Mouse (Mus musculus): ENCODE results near the gene Tjp1.

- TF ChIP-seq CTCF (conservative IDR thresholded peaks at IDR 0.05 in 1 of 2, IDR thresholded peaks at IDR 0.05 in 1 of 2; ENCODE audit: low read depth in 2 of 2, low read length in 2 of 2): no peak
- TF ChIP-seq MYC (IDR thresholded peaks at IDR 0.05; ENCODE audit: low read depth, low read length): no peak
- TF ChIP-seq MAZ (IDR thresholded peaks at IDR 0.05; ENCODE audit: low read depth, low read length): no peak
- TF ChIP-seq MXI1 (IDR thresholded peaks at IDR 0.05; ENCODE audit: low read depth, low read length): no peak
- TF ChIP-seq JUN (IDR thresholded peaks at IDR 0.05; ENCODE audit: insufficient read depth, low read depth, low read length): no peak
- no peak for TF ChIP-seq POLR2A (IDR thresholded peaks at IDR 0.05; ENCODE audit: low read depth, low read length)
- no peak for TF ChIP-seq E2F4 (IDR thresholded peaks at IDR 0.05; ENCODE audit: insufficient replicate concordance, low read depth, low read length)
- no peak for TF ChIP-seq EP300 (IDR thresholded peaks at IDR 0.05; ENCODE audit: low read length)
Measured at GRCm38 (mm10) chr7:65279277-65279676, 248.3 kb downstream of the Tjp1 start.
